Mouse (Mus musculus) intestine, embryonic 14.5 days (tissue): Measurements from ENCODE around the gene Mief2. TPM values are rescaled to one million over a fixed set of nuclear protein-coding genes. Genes with fewer than 3 reads are reported as not detected.

Experiments
- ATAC-seq: fragments of 200-750 bp; cut with Nextera tagmentation; replicated peaks from 2 replicates; pipeline ENCODE4 v1.8.0; 2017; ENCODE audit warnings: low read depth, moderate number of reproducible peaks, moderate TSS enrichment, moderate library complexity; ENCODE audit not compliant: low FRiP score, low TSS enrichment
- DNase-seq: peaks from one replicate; pipeline ENCODE4 v3.0.0-alpha.2; 2018; ENCODE audit warnings: low spot score
- H3K27ac ChIP-seq: fragments of 300-500 bp; sonication (generic); 2 replicates; pipeline ENCODE4 v1.5.1; 2014; ENCODE audit warnings: low read depth, mild to moderate bottlenecking, control low read depth
- H3K27me3 ChIP-seq: fragments of 300-500 bp; sonication (generic); replicated peaks from 2 replicates; pipeline ENCODE4 v1.6.1; 2014; ENCODE audit warnings: low read length, control low read depth; ENCODE audit not compliant: control insufficient read depth, insufficient read depth
- H3K36me3 ChIP-seq: fragments of 300-500 bp; sonication (generic); 2 replicates; pipeline ENCODE4 v1.6.1; 2014; ENCODE audit warnings: low read length, control low read depth; ENCODE audit not compliant: control insufficient read depth, insufficient read depth
- H3K4me1 ChIP-seq: fragments of 300-500 bp; sonication (generic); replicated peaks from 2 replicates; pipeline ENCODE4 v1.6.1; 2014; ENCODE audit warnings: low read length, control low read depth, mixed read lengths; ENCODE audit not compliant: control insufficient read depth, insufficient read depth
- H3K4me2 ChIP-seq: fragments of 300-500 bp; sonication (generic); 2 replicates; pipeline ENCODE4 v1.6.1; 2014; ENCODE audit warnings: low read length
- H3K4me3 ChIP-seq: fragments of 300-500 bp; sonication (generic); 2 replicates; pipeline ENCODE4 v1.5.1; 2014; ENCODE audit warnings: low read depth, low read length, control low read depth, mixed read lengths
- H3K9ac ChIP-seq: fragments of 300-500 bp; sonication (generic); 2 replicates; pipeline ENCODE4 v1.6.1; 2014; ENCODE audit warnings: mild to moderate bottlenecking, low read length
- H3K9me3 ChIP-seq: fragments of 300-500 bp; sonication (generic); 2 replicates; pipeline ENCODE4 v1.6.1; 2016; ENCODE audit warnings: low read length, control low read depth; ENCODE audit not compliant: control insufficient read depth
- WGBS: fragments of 180-500 bp; shearing (Covaris S2); extraction: QIAGEN DNeasy Blood & Tissue Kit; methylation state at CpG from one replicate; pipeline ENCODE4 v1.1.7; 2014; 5-methylcytosine and 5-hydroxymethylcytosine counted together
- polyA plus RNA-seq: library from polyadenylated mRNA; unstranded; fragments of >200 nt; fragmentation: Nextera tagmentation; extraction: Ambion mirVana; gene quantifications from 2 replicates; pipeline ENCODE4 v1.2.1, GENCODE M21; 2014

Gene Mief2
- polyA plus RNA-seq, 1 experiment from 2014 or later, result 11.4 TPM

DNA sequence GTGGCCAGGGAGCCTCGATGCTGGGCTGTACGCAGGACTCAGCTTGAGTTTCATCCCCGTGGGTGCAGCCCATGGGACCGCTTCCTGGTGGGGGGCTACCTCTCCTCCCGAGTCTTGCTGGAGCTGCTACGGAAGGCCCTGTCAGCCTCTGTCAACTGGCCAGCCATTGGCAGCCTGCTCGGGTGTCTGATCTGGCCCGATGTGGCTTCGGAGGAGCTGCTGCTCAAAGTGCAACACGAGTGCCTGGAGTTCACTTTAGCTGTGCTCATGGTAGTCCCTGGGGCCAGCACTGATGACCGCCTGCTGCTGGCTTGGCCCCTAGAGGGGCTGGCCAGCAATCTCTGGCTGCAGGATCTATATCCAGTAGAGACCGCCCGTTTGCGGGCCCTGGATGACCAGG, 3.1 kb downstream of the Mief2 start:
- no peak overlapping the region for H3K4me2 ChIP-seq
- WGBS, result 92% methylated on average over 14 of the region's 14 CpGs
- H3K27me3 ChIP-seq, result no peaks in the 10 kb centered on the region
- peaks cover 11% of the 10 kb centered on the region for H3K4me1 ChIP-seq
- H3K27ac ChIP-seq, result no peak overlapping the region
- peaks cover 23% of the 10 kb centered on the region for H3K36me3 ChIP-seq
- no peak overlapping the region for H3K9ac ChIP-seq
- ATAC-seq (no peak), DNase-seq (no peak)
- no peak overlapping the region; the same call in 1 of the 2 replicates for H3K4me3 ChIP-seq
- no peaks in the 10 kb centered on the region for H3K9me3 ChIP-seq

DNA sequence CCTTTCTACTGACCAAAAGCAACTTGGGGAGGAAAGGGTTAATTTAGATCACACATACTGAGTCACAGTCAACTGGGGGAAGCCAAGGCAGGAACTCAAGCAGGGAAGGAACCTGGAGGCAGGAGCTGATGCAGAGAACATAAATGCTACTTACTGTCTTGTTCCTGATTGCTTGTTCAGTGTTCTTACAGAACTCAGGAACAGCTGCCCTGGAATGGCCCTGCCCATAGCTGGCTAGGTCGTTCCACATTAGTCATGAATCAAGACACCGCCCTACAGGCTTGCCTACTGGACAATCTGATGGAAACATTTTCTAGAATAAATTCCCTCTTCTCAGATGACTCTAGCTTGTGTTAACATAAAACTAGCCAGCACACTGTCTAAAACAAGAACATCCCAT, 6.0 kb downstream of the Mief2 start:
- Histone ChIP-seq H3K4me1 (no peaks in the 10 kb centered on the region), H3K4me2 (no peak overlapping the region), H3K27me3 (no peaks in the 10 kb centered on the region), H3K27ac (no peak overlapping the region), H3K9me3 (no peaks in the 10 kb centered on the region), H3K9ac (no peak overlapping the region), H3K4me3 (no peak overlapping the region), H3K36me3 (peaks cover 25% of the 10 kb centered on the region)
- 75% methylated on average over 2 of the region's 2 CpGs for WGBS
- ATAC-seq (no peak), DNase-seq (no peak)

DNA sequence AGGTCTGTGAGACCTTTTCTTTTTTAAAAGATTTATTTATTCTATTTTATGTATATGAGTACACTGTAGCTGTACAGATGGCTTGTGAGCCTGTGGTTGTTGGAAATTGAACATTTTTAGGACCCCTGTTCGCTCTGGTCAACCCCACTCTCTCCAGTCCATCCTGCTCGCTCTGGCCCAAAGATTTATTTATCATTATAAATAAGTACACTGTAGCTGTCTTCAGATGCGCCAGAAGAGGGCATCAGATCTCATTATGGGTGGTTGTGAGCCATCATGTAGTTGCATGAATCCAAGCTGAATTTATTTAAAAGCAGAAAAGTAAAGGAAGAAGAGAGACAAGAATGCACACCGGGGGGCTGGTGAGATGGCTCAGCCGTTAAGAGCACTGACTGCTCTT, 7.0 kb downstream of the Mief2 start:
- ATAC-seq (no peak), DNase-seq (no peak)
- H3K36me3 ChIP-seq, result peaks cover 35% of the 10 kb centered on the region
- no peak overlapping the region for H3K4me3 ChIP-seq
- no peaks in the 10 kb centered on the region for H3K27me3 ChIP-seq
- no peak overlapping the region for H3K27ac ChIP-seq
- WGBS, result 73% methylated on average over 5 of the region's 5 CpGs
- no peaks in the 10 kb centered on the region for H3K9me3 ChIP-seq
- H3K4me1 ChIP-seq, result no peaks in the 10 kb centered on the region
- H3K4me2 ChIP-seq, result no peak overlapping the region
- no peak overlapping the region for H3K9ac ChIP-seq

DNA sequence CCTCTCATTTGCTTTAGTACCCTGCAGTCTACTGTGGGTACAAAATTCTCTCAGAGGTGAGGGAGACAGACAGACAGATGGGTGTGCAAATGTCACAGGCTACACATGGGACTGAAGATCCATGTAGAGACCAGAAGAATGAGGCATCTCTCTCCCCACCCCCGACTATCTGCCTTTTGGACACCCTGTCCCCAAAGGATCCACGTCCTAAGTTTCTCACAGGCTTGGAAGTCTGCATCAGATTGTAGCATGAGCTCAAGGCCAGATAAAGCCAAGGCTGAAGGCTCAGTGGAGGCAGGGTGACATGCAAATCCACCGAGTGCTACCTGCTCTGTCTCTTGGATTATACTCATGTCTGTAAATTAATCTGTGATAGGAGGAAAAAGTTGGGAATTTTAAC, 8.3 kb downstream of the Mief2 start:
- DNase-seq (no peak), ATAC-seq (no peak)
- no peaks in the 10 kb centered on the region for H3K27me3 ChIP-seq
- H3K4me1 ChIP-seq, result no peaks in the 10 kb centered on the region
- WGBS, result 84% methylated on average over 3 of the region's 3 CpGs
- peaks cover 40% of the 10 kb centered on the region for H3K36me3 ChIP-seq
- H3K9ac ChIP-seq, result no peak overlapping the region
- H3K4me2 ChIP-seq, result no peak overlapping the region
- no peak overlapping the region for H3K27ac ChIP-seq
- H3K4me3 ChIP-seq, result no peak overlapping the region
- H3K9me3 ChIP-seq, result no peaks in the 10 kb centered on the region

DNA sequence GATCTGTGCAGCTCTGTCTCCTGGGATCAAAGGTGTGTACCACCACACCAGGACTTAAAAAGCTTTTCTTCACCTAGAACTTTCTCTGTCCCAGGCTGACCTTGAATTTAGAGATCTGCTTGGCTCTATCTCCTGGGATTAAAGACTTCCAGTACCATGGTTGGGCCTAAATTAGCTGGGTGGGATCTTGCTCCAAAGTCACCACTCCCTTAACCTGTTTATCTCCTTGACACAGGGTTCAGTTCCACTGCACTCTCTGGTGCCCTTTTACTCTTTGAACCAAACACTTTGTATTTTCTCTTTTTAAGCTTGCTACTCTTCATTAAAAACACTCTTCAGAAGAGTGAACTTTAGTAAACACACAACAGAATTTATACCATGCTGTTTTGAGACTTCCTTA, 9.3 kb downstream of the Mief2 start:
- Histone ChIP-seq H3K27me3 (no peaks in the 10 kb centered on the region), H3K4me3 (no peak overlapping the region), H3K4me1 (no peaks in the 10 kb centered on the region), H3K27ac (no peak overlapping the region), H3K4me2 (no peak overlapping the region), H3K36me3 (peaks cover 40% of the 10 kb centered on the region), H3K9me3 (no peaks in the 10 kb centered on the region), H3K9ac (no peak overlapping the region)
- no peak for DNase-seq
- ATAC-seq, result no peak

DNA sequence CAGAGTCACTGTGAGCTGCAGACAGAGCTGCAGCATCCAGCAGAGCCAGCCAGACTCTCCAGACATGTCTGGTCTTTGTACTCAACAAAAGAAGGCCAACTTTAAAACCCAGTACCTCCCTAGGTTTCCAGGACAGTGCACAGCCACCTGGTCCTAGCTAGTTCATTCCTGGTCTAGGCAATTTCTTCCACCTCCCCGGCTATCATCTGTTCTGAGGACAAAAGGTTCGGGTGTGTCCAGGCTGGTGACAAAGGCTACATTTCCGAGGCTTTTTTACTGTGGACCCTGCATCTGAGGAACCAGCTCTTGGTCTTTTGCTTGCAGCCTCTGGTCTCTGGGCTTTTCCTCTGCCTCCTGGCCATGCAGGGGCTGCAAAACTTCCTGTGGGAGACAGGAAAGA, 12.1 kb downstream of the Mief2 start:
- Histone ChIP-seq H3K4me1 (no peaks in the 10 kb centered on the region), H3K36me3 (peaks cover 61% of the 10 kb centered on the region), H3K9me3 (no peaks in the 10 kb centered on the region), H3K27me3 (no peaks in the 10 kb centered on the region), H3K27ac (no peak overlapping the region), H3K4me2 (no peak overlapping the region), H3K4me3 (no peak overlapping the region), H3K9ac (no peak overlapping the region)
- DNase-seq (no peak), ATAC-seq (no peak)
- WGBS, result 87% methylated on average over 3 of the region's 3 CpGs

DNA sequence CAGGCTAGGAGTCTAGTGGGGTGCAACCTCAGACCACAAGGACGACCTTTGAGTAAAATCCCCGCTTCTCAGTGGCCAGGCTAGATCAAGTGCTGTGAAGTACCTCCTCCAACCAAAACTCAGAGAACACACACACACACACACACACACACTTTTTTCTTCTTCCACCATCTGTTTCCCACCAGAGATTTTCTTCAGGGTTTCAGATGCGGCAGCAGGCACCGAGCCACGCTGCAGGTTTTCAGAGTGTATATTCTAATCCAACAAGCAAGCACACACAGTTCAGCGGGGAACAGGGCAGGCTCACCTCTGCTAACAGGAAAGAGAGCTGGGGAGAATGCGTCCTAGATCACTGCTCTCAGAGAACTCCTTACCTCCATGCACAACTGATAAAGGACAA, 27.4 kb downstream of the Mief2 start:
- DNase-seq, result no peak

DNA sequence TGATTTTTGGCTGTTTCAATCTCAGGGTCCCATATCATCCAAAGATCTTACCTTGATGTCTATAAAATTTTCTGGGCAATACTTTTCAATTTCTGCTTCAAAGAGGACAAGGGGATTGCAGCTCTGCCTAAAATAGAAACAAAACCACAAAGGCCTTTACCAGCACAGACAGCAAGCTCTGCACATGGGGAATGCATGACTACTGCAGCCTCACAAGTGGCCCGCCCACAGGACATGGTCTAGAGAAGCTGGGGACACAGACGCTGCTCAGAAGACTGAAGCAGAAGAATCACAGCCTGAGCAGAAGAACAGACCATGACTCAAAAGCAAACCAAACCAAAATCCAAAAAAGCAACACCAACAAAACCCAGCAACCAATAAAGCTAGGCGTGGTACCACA, 33.5 kb downstream of the Mief2 start:
- Histone ChIP-seq H3K4me1 (no peaks in the 10 kb centered on the region), H3K27ac (no peak overlapping the region), H3K27me3 (no peaks in the 10 kb centered on the region), H3K4me3 (no peak overlapping the region), H3K36me3 (peaks cover 54% of the 10 kb centered on the region), H3K9ac (no peak overlapping the region), H3K4me2 (no peak overlapping the region), H3K9me3 (no peaks in the 10 kb centered on the region)
- 91% methylated on average over 3 of the region's 3 CpGs for WGBS
- ATAC-seq (no peak), DNase-seq (no peak)

More for the DNA sequence above, 27.4 kb downstream of the Mief2 start:
- Histone ChIP-seq H3K9ac (no peak overlapping the region), H3K27me3 (no peaks in the 10 kb centered on the region), H3K4me1 (no peaks in the 10 kb centered on the region), H3K4me3 (no peak overlapping the region), H3K9me3 (no peaks in the 10 kb centered on the region), H3K27ac (no peak overlapping the region), H3K4me2 (no peak overlapping the region), H3K36me3 (peaks cover 78% of the 10 kb centered on the region)
- WGBS, result 84% methylated on average over 7 of the region's 7 CpGs
- ATAC-seq, result no peak

DNA sequence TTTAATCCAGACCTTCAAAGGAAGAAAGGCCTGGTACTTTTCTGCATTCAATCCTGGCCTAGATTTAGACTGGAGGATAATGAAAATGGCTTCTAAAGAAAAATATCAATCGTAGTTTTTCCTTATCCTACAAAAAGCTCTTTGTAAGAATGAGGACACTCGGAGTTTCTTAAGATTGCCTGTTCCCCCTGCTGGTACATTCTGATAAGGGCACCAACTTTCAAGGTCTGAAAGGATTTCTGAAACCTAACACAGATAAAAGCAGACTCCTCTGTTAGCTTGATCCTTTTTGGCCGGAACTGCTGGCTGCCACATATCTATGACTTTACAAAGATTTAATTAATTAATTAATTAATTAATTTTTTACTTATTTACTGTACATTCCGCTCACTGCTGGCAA, 38.8 kb downstream of the Mief2 start:
- Histone ChIP-seq H3K4me2 (no peak overlapping the region), H3K9me3 (no peaks in the 10 kb centered on the region), H3K4me1 (no peaks in the 10 kb centered on the region), H3K36me3 (peaks cover 10% of the 10 kb centered on the region), H3K27ac (no peak overlapping the region), H3K4me3 (no peak overlapping the region), H3K9ac (no peak overlapping the region), H3K27me3 (no peaks in the 10 kb centered on the region)
- ATAC-seq (no peak), DNase-seq (no peak)
- 83% methylated on average over 4 of the region's 4 CpGs for WGBS
